Mouse (Mus musculus) heart, postnatal 14 days (tissue): ENCODE measurements around the gene Ist1. TPM values are rescaled to one million over a fixed set of nuclear protein-coding genes. Genes with fewer than 3 reads are reported as not detected.

Experiments
- total RNA-seq, 2 experiments: library from RNA; stranded (reverse); gene quantifications; 2 replicates each; pipeline ENCODE4 v1.2.3; 2021

Ist1 gene
- total RNA-seq, 2 experiments from 2014 or later: 48.1 to 53.0 TPM

Other genes starting within 250 kb of the Ist1 start
- not detected for gene Pmfbp1, start 199.2 kb downstream of the Ist1 start, total RNA-seq
- gene Dhx38, start 127.4 kb downstream of the Ist1 start, total RNA-seq: 10 to 100 TPM; 14.0 to 14.6 TPM
- gene Txnl4b, start 127.4 kb downstream of the Ist1 start, total RNA-seq: 1 to 10 TPM; 4.4 to 5.0 TPM
- gene Hp, start 114.1 kb downstream of the Ist1 start, total RNA-seq: 10 to 100 TPM; 18.7 to 51.9 TPM
- 10 to 100 TPM; 18.3 to 20.8 TPM for gene Dhodh, start 84.6 kb downstream of the Ist1 start, total RNA-seq
- gene Pkd1l3, start 78.7 kb downstream of the Ist1 start, total RNA-seq: under 1 TPM in 1 of 2 experiments, not detected in 1; 0.10 TPM
- gene Zfp821, start 12.3 kb upstream of the Ist1 start, total RNA-seq: 10 to 100 TPM in 1 of 2 experiments, 1 to 10 TPM in 1; 8.6 to 10.4 TPM
- gene Atxn1l, start 44.5 kb upstream of the Ist1 start, total RNA-seq: 10 to 100 TPM; 24.1 to 28.0 TPM
- gene Ap1g1, start 85.3 kb upstream of the Ist1 start, total RNA-seq: 10 to 100 TPM; 43.0 to 45.3 TPM
- gene Phlpp2, start 175.3 kb upstream of the Ist1 start, total RNA-seq: 1 to 10 TPM; 4.9 to 6.4 TPM